Mouse (Mus musculus) midbrain, embryonic 13.5 days (tissue): ENCODE results near the gene Stpg4. TPM values are rescaled to one million over a fixed set of nuclear protein-coding genes. Genes with fewer than 3 reads are reported as not detected.
A peak's percentile ranks its signal among the peaks of the same experiment; 100 is the strongest.

Experiments
- ATAC-seq: fragments of 200-750 bp; cut with Nextera tagmentation; 2 replicates; pipeline ENCODE4 v1.8.0; 2017; ENCODE audit warnings: mild to moderate bottlenecking, moderate TSS enrichment, moderate library complexity
- H3K27ac ChIP-seq: fragments of 300-500 bp; sonication (generic); 2 replicates; pipeline ENCODE4 v1.5.1; 2015; ENCODE audit warnings: inconsistent platforms, mild to moderate bottlenecking, moderate library complexity
- H3K27me3 ChIP-seq: fragments of 300-500 bp; sonication (generic); 2 replicates; pipeline ENCODE4 v1.6.1; 2015; ENCODE audit warnings: mild to moderate bottlenecking, inconsistent platforms
- H3K36me3 ChIP-seq: fragments of 300-500 bp; sonication (generic); 2 replicates; pipeline ENCODE4 v1.6.1; 2015; ENCODE audit warnings: mild to moderate bottlenecking, inconsistent platforms
- H3K4me1 ChIP-seq: fragments of 300-500 bp; sonication (generic); replicated peaks from 2 replicates; pipeline ENCODE4 v1.6.1; 2015; ENCODE audit warnings: inconsistent platforms
- H3K4me2 ChIP-seq: fragments of 300-500 bp; sonication (generic); replicated peaks from 2 replicates; pipeline ENCODE4 v1.6.1; 2015; ENCODE audit warnings: moderate library complexity, mild to moderate bottlenecking, inconsistent platforms
- H3K4me3 ChIP-seq: fragments of 300-500 bp; sonication (generic); replicated peaks from 2 replicates; pipeline ENCODE4 v1.5.1; 2015; ENCODE audit warnings: mild to moderate bottlenecking, inconsistent platforms
- H3K9ac ChIP-seq: fragments of 300-500 bp; sonication (generic); replicated peaks from 2 replicates; pipeline ENCODE4 v1.6.1; 2015; ENCODE audit warnings: mild to moderate bottlenecking, inconsistent platforms
- H3K9me3 ChIP-seq: fragments of 300-500 bp; sonication (generic); 2 replicates; pipeline ENCODE4 v1.6.1; 2016; ENCODE audit warnings: mild to moderate bottlenecking, inconsistent platforms
- WGBS: fragments of 180-500 bp; shearing (Covaris S2); methylation state at CpG from one replicate; pipeline ENCODE4 v1.1.7; 2015; 5-methylcytosine and 5-hydroxymethylcytosine counted together
- polyA plus RNA-seq: library from polyadenylated mRNA; unstranded; fragments of >200 nt; fragmentation: Nextera tagmentation; extraction: Ambion mirVana; gene quantifications from 2 replicates; pipeline ENCODE4 v1.2.1, GENCODE M21; 2015

Gene Stpg4
- polyA plus RNA-seq, 1 experiment from 2014 or later = not detected

- H3K4me3 ChIP-seq = peak overlapping the region; percentile 91
- peaks cover 5% of the 10 kb centered on the region; the same call in 1 of the 2 replicates for H3K36me3 ChIP-seq
- H3K9ac ChIP-seq = peak overlapping the region; percentile 99
- peaks cover 42% of the 10 kb centered on the region for H3K4me1 ChIP-seq
- H3K4me2 ChIP-seq = peak overlapping the region; percentile 92
- no peaks in the 10 kb centered on the region for H3K27me3 ChIP-seq
- WGBS = under 1% methylated on average over 32 of the region's 86 CpGs
- ATAC-seq = peak; percentile 83
- H3K9me3 ChIP-seq = no peaks in the 10 kb centered on the region
- H3K27ac ChIP-seq = peak overlapping the region; percentile 99
Observed at GRCm38 (mm10) chr17:87445917-87446766, 18.6 kb upstream of the Stpg4 start.

GRCm38 (mm10) chr17:87445337-87445916 lies 17.9 kb upstream of the Stpg4 start:
- H3K36me3 ChIP-seq = peaks cover 6% of the 10 kb centered on the region; the same call in 1 of the 2 replicates
- WGBS = under 1% methylated on average over 13 of the region's 13 CpGs
- ATAC-seq = no peak
- H3K27me3 ChIP-seq = no peaks in the 10 kb centered on the region
- H3K4me3 ChIP-seq = peak overlapping the region; percentile 91
- H3K4me2 ChIP-seq = peak overlapping the region; percentile 92
- peak overlapping the region; percentile 99 for H3K27ac ChIP-seq
- peak overlapping the region; percentile 99 for H3K9ac ChIP-seq
- H3K4me1 ChIP-seq = peaks cover 45% of the 10 kb centered on the region
- H3K9me3 ChIP-seq = no peaks in the 10 kb centered on the region

DNA sequence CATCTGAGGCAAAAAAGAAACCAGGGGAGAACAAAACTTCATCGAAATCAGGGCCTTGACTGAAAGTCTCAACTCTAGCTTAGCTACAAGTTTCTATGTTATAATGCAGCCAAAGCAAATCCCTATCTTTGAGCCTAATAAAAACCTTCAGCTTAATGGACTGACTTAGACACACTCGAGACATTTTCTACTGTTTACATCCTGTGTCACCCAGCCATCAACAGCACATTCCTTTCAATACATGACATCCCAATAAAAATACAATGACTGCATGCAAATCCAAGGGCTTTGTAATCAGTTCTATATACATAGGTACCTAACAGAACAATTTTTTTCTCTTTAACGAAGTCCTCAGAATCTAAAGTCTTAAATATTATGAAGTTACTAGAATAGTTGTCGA lies 17.2 kb upstream of the Stpg4 start:
- Histone ChIP-seq H3K4me3 (peak overlapping the region; percentile 91), H3K9ac (peak overlapping the region; percentile 49; the same call in 1 of the 2 replicates), H3K4me2 (peak overlapping the region; percentile 92), H3K4me1 (peaks cover 50% of the 10 kb centered on the region), H3K27me3 (no peaks in the 10 kb centered on the region), H3K36me3 (peaks cover 6% of the 10 kb centered on the region; the same call in 1 of the 2 replicates), H3K9me3 (no peaks in the 10 kb centered on the region), H3K27ac (no peak overlapping the region)
- no peak for ATAC-seq
- 52% methylated on average over 4 of the region's 4 CpGs for WGBS

GRCm38 (mm10) chr17:87441537-87441936 lies 14.0 kb upstream of the Stpg4 start:
- Histone ChIP-seq H3K4me2 (0 out of 2 replicates have a peak overlapping the region, but pooled peaks have one; percentile 25), H3K27ac (no peak overlapping the region), H3K36me3 (peaks cover 6% of the 10 kb centered on the region; the same call in 1 of the 2 replicates), H3K9ac (no peak overlapping the region), H3K9me3 (no peaks in the 10 kb centered on the region), H3K27me3 (no peaks in the 10 kb centered on the region), H3K4me3 (no peak overlapping the region), H3K4me1 (peaks cover 58% of the 10 kb centered on the region)
- 72% methylated on average over 2 of the region's 2 CpGs for WGBS
- no peak for ATAC-seq

DNA sequence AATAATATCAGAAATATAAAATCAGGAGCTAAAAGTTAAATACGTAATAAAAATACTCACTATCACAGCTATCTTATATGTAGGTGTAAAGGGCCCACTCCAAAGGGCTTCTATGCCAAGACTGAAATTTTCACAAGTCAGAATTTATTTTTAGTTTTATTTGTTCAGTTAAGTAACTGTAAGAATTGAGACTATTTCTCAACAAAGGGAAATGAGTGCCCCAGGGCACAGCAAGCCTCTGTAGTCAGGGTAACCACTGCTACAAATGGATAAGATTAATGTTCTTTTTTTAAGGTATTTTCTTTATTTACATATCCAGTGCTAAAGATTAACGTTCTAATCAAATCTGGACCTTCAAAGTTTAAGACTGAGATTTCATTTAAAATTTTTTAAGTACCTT lies 11.9 kb upstream of the Stpg4 start:
- H3K4me2 ChIP-seq = no peak overlapping the region
- H3K9me3 ChIP-seq = no peaks in the 10 kb centered on the region
- WGBS = 86% methylated on average over 2 of the region's 2 CpGs
- H3K4me3 ChIP-seq = no peak overlapping the region
- peaks cover 19% of the 10 kb centered on the region for H3K36me3 ChIP-seq
- H3K9ac ChIP-seq = no peak overlapping the region
- ATAC-seq = no peak
- no peak overlapping the region for H3K27ac ChIP-seq
- no peaks in the 10 kb centered on the region for H3K27me3 ChIP-seq
- peaks cover 54% of the 10 kb centered on the region for H3K4me1 ChIP-seq

- H3K4me1 ChIP-seq = peaks cover 13% of the 10 kb centered on the region
- no peak overlapping the region for H3K27ac ChIP-seq
- no peak for ATAC-seq
- H3K36me3 ChIP-seq = peaks cover 61% of the 10 kb centered on the region
- H3K27me3 ChIP-seq = no peaks in the 10 kb centered on the region
- H3K4me2 ChIP-seq = no peak overlapping the region
- WGBS = 90% methylated on average over 3 of the region's 3 CpGs
- H3K9me3 ChIP-seq = no peaks in the 10 kb centered on the region
- H3K9ac ChIP-seq = no peak overlapping the region
- no peak overlapping the region for H3K4me3 ChIP-seq
Observed at GRCm38 (mm10) chr17:87433929-87434328, 6.4 kb upstream of the Stpg4 start.

GRCm38 (mm10) chr17:87432743-87433142 lies 5.2 kb upstream of the Stpg4 start:
- 98% methylated on average over 5 of the region's 5 CpGs for whole genome bisulfite sequencing
- Histone ChIP-seq H3K4me3 (no peak overlapping the region), H3K4me2 (no peak overlapping the region), H3K4me1 (peaks cover 5% of the 10 kb centered on the region), H3K27ac (no peak overlapping the region), H3K9me3 (no peaks in the 10 kb centered on the region), H3K27me3 (no peaks in the 10 kb centered on the region), H3K9ac (no peak overlapping the region), H3K36me3 (peaks cover 65% of the 10 kb centered on the region)
- ATAC-seq = no peak

DNA sequence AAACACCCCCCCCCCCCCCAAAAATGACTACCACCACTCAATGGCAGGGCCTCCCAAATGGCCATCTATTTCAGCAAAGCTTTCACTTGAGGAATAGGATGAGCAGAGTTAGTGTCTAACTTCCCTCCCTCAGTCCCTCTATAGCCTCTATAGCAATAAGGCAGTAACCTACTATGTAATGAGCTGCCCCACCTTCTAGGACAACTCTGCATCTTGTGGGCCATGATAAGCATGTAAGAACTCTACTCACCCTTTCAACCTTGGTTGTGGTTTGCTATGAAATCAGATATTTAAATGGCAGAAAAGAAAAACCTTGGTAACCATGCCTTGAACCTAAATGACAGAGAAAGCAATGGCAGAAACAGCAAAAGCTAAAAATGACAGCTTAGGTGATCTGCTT lies 4.8 kb upstream of the Stpg4 start:
- Histone ChIP-seq H3K9ac (no peak overlapping the region), H3K4me3 (no peak overlapping the region), H3K36me3 (peaks cover 65% of the 10 kb centered on the region), H3K4me1 (peaks cover 4% of the 10 kb centered on the region), H3K27me3 (no peaks in the 10 kb centered on the region), H3K4me2 (no peak overlapping the region), H3K27ac (no peak overlapping the region), H3K9me3 (no peaks in the 10 kb centered on the region)
- ATAC-seq = no peak

- H3K9ac ChIP-seq = no peak overlapping the region
- H3K36me3 ChIP-seq = peaks cover 54% of the 10 kb centered on the region
- H3K9me3 ChIP-seq = no peaks in the 10 kb centered on the region
- no peaks in the 10 kb centered on the region for H3K27me3 ChIP-seq
- H3K4me1 ChIP-seq = peaks cover 9% of the 10 kb centered on the region; the same call in 1 of the 2 replicates
- ATAC-seq = no peak
- 90% methylated on average over 3 of the region's 3 CpGs for WGBS
- H3K4me2 ChIP-seq = no peak overlapping the region
- H3K4me3 ChIP-seq = no peak overlapping the region
- H3K27ac ChIP-seq = no peak overlapping the region
Observed at GRCm38 (mm10) chr17:87429431-87429830, 1.9 kb upstream of the Stpg4 start.

- no peak for ATAC-seq
- H3K4me1 ChIP-seq = no peaks in the 10 kb centered on the region
- WGBS = 76% methylated on average over 7 of the region's 7 CpGs
Observed at GRCm38 (mm10) chr17:87418082-87418481, 9.5 kb downstream of the Stpg4 start.

DNA sequence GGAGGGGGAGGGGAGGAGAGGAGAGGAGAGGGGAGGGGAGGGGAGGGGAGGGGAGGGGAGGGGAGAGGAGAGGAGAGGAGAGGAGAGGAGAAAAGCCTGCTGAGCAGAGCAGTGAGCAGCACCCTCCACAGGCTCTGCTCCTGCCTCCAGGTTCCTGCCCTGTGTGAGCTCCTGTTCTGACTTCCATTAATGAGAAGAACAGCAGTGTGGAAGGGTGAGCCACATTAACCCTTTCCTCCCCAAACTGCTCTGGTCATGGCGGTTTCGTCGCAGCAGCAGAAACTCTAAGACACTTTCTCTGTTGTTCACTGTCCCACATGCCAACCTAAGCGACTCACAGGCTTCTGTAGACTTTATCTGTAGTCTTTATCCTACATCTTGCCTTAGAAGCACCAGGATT lies 20.9 kb downstream of the Stpg4 start:
- WGBS = 85% methylated on average over 4 of the region's 4 CpGs
- no peak overlapping the region for H3K4me2 ChIP-seq
- no peaks in the 10 kb centered on the region for H3K36me3 ChIP-seq
- H3K27me3 ChIP-seq = no peaks in the 10 kb centered on the region
- H3K4me1 ChIP-seq = no peaks in the 10 kb centered on the region
- H3K9me3 ChIP-seq = no peaks in the 10 kb centered on the region
- H3K4me3 ChIP-seq = no peak overlapping the region
- H3K27ac ChIP-seq = no peak overlapping the region
- H3K9ac ChIP-seq = no peak overlapping the region
- no peak for ATAC-seq

More at GRCm38 (mm10) chr17:87418082-87418481, 9.5 kb downstream of the Stpg4 start:
- no peak overlapping the region for H3K4me3 ChIP-seq
- H3K9ac ChIP-seq = no peak overlapping the region
- no peak overlapping the region for H3K4me2 ChIP-seq
- no peaks in the 10 kb centered on the region for H3K36me3 ChIP-seq
- H3K27me3 ChIP-seq = no peaks in the 10 kb centered on the region
- H3K27ac ChIP-seq = no peak overlapping the region
- H3K9me3 ChIP-seq = no peaks in the 10 kb centered on the region

DNA sequence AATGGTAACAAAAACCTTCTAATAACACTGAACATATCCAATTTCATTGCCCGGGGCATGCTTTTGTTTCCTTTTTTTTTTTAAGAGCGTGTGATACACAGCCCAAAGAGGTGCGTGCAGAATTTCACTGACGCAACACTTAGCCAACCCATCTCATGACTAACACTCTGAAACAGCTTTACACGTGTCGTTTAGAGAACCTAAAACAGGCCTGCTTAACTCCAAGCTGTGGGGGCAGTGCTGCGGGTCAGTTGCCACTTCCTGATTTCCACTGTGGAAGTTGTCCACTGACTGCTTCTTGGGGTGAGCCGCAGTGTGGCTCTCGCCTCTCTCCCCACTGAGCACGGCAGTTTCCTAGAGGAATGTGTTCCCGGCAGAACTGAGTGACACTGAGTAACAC lies 22.0 kb downstream of the Stpg4 start:
- Histone ChIP-seq H3K27me3 (no peaks in the 10 kb centered on the region), H3K27ac (no peak overlapping the region), H3K4me1 (no peaks in the 10 kb centered on the region), H3K36me3 (no peaks in the 10 kb centered on the region), H3K4me2 (no peak overlapping the region), H3K9ac (no peak overlapping the region), H3K4me3 (no peak overlapping the region), H3K9me3 (no peaks in the 10 kb centered on the region)
- WGBS = 80% methylated on average over 11 of the region's 11 CpGs
- no peak for ATAC-seq
